Comparison of ENCODE assay signal across 8 mouse cellular contexts in the genomic region with DNA sequence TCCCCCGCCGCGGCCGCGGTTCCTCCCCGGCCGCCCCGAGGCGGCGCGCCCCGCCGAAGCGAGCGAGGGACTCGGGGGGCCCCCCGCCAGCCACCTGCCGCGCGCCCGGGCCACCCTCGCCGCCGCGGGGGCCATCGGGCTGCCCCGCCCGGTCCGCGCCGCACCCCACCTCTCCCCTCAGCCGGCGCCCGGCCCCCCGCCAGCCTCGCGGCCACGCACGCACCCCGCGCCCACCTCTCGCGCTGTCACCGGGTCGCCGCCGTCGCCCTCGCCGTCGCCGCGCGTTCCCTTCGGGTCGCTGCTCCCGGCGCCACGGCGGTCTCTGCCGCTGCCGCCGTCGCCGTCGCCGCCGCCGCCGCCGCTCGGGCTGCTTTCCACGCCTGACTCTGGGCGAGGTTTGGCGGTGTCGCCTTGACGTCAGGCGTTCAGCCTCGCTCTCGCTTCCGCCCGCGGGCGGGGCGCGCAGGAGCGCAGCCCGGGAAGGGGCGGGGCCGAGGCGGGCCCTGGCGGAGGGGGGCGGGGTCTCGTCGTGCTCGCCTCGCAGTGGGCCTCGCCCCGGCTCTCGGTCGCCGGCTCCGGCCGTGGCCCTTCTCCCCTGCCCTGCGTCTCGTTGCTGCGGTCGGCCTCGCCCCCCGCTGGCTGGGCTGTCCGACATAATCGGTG. TPM values are rescaled to one million over a fixed set of nuclear protein-coding genes. Genes with fewer than 3 reads are reported as not detected.
DNase-seq lines count a peak whose midpoint lies in the region; ATAC-seq and TF ChIP-seq lines count a peak whose summit lies in the region.

A gene (minus strand): TSS at position 439 of the 663 bp plus-strand sequence.

- peaks cover 4% of the 10 kb centered on the region for H3K36me3 ChIP-seq in G1E (replicated peaks)
- H3K36me3 ChIP-seq in forebrain, postnatal 0 days (ENCODE audit: insufficient read depth), result no peaks in the 10 kb centered on the region
- no peaks in the 10 kb centered on the region for H3K36me3 ChIP-seq in lung, embryonic 15.5 days

- DNase-seq in G1E (ENCODE audit: low spot score), result peak; percentile 89
- DNase-seq in cerebellum, adult 18-20 months, result peak; percentile 94 to 99
- DNase-seq in forebrain, postnatal 0 days, result peak; percentile 98
- peak; percentile 98 for DNase-seq in heart, postnatal 4 days
- DNase-seq in layer of hippocampus, adult 8-10 months (ENCODE audit: low spot score in 2 of 2), result peak; percentile 90 to 92
- DNase-seq in ovary, adult 18-20 months (ENCODE audit: low spot score), result peak; percentile 92
- peak; percentile 96 for DNase-seq in thymus, postnatal 0 days (ENCODE audit: low spot score)

- peaks cover 18% of the 10 kb centered on the region for H3K27me3 ChIP-seq in G1E (ENCODE audit: insufficient read depth, low read length)
- no peaks in the 10 kb centered on the region for H3K27me3 ChIP-seq in forebrain, postnatal 0 days (ENCODE audit: insufficient read depth, low read length)
- no peaks in the 10 kb centered on the region for H3K27me3 ChIP-seq in lung, embryonic 15.5 days

- no peaks in the 10 kb centered on the region for H3K9me3 ChIP-seq in G1E (replicated peaks)
- no peaks in the 10 kb centered on the region for H3K9me3 ChIP-seq in forebrain, postnatal 0 days (ENCODE audit: low read length)
- H3K9me3 ChIP-seq in lung, embryonic 15.5 days, result no peaks in the 10 kb centered on the region

- peaks cover 12% of the 10 kb centered on the region for H3K4me1 ChIP-seq in G1E (ENCODE audit: insufficient read depth, low read depth, low read length)
- H3K4me1 ChIP-seq in forebrain, postnatal 0 days (ENCODE audit: insufficient read depth), result peaks cover 10% of the 10 kb centered on the region
- peaks cover 32% of the 10 kb centered on the region for H3K4me1 ChIP-seq in lung, embryonic 15.5 days

- WGBS in forebrain, postnatal 0 days, result 2% methylated on average over 68 of the region's 112 CpGs
- under 1% methylated on average over 76 of the region's 112 CpGs for WGBS in lung, embryonic 15.5 days

- peak; percentile 75 for ATAC-seq in G1E (ENCODE audit: extremely low read depth, insufficient number of reproducible peaks, low FRiP score, poor library complexity, severe bottlenecking)
- ATAC-seq in forebrain, postnatal 0 days, result peak; percentile 98
- peak; percentile 96 for ATAC-seq in lung, embryonic 15.5 days (ENCODE audit: borderline replicate concordance, extremely low read depth, low FRiP score, low TSS enrichment)

- H3K9ac ChIP-seq in forebrain, postnatal 0 days, result peak within 1 kb of the TSS; percentile 87
- peak within 1 kb of the TSS; percentile 95 for H3K9ac ChIP-seq in lung, embryonic 15.5 days

- no peak for TF ChIP-seq CTCF in G1E (IDR thresholded peaks at IDR 0.05; ENCODE audit: low read depth, low read length)
- no peak for TF ChIP-seq CTCF in forebrain, postnatal 0 days (IDR thresholded peaks at IDR 0.05; ENCODE audit: low read depth)

- peak within 1 kb of the TSS; percentile 51 for H3K4me2 ChIP-seq in forebrain, postnatal 0 days (ENCODE audit: low read depth)
- peak within 1 kb of the TSS; percentile 60 for H3K4me2 ChIP-seq in lung, embryonic 15.5 days

- peak within 1 kb of the TSS; percentile 89 for H3K4me3 ChIP-seq in G1E (ENCODE audit: low read depth, low read length)
- peak within 1 kb of the TSS; percentile 96 for H3K4me3 ChIP-seq in forebrain, postnatal 0 days (ENCODE audit: low read depth, low read length)
- peak within 1 kb of the TSS; percentile 96 for H3K4me3 ChIP-seq in lung, embryonic 15.5 days

- H3K27ac ChIP-seq in forebrain, postnatal 0 days (ENCODE audit: low read depth, low read length), result peak within 1 kb of the TSS; percentile 98
- peak within 1 kb of the TSS; percentile 99 for H3K27ac ChIP-seq in lung, embryonic 15.5 days

RNA-seq across cellular contexts. Expression of the gene that starts here (rescaled TPM):
- total RNA-seq in G1E (2014; fragmentation: Nextera tagmentation), result 112 and 121 TPM in 2 replicates
- 64.2 and 73.1 TPM in 2 replicates for total RNA-seq in G1E (2017)
- polyA plus RNA-seq in G1E (2012), result 23.4 and 25.8 TPM in 2 replicates
- total RNA-seq in forebrain, postnatal 0 days (2014; rRNA removed), result 65.2 and 66.3 TPM in 2 replicates
- 126 and 148 TPM in 2 replicates for polyA plus RNA-seq in forebrain, postnatal 0 days (2015; fragmentation: Nextera tagmentation; extraction: Ambion mirVana)
- total RNA-seq in heart, postnatal 4 days (2021), result 100 to 1,000 TPM; 101 to 103 TPM
- 10 to 100 TPM; 56.6 to 59.8 (median 59.1) TPM for total RNA-seq in layer of hippocampus, adult 8-10 months (2022)
- polyA plus RNA-seq in lung, embryonic 15.5 days (2015; fragmentation: Nextera tagmentation; extraction: Ambion mirVana), result 212 and 219 TPM in 2 replicates
- polyA plus RNA-seq in thymus, postnatal 0 days (2015; fragmentation: Nextera tagmentation; extraction: Ambion mirVana), result 234 and 261 TPM in 2 replicates

Comparison
In these comparisons a context has a peak if more than half of its experiments do, and no peak if none do; other contexts are left out.
1. Peak in every context shown above with its lines: DNase-seq, ATAC-seq, H3K4me3 ChIP-seq and H3K27ac ChIP-seq.